Mouse (Mus musculus) CD4-positive, CD25-positive, alpha-beta regulatory T cell, adult 4 months (primary cell): ENCODE measurements around the gene Galnt18. TPM values are rescaled to one million over a fixed set of nuclear protein-coding genes. Genes with fewer than 3 reads are reported as not detected.

Experiments used
- ATAC-seq: one replicate; pipeline ENCODE4 v1.8.0; 2017
- polyA plus RNA-seq, 2 experiments: library from polyadenylated mRNA; unstranded; fragments of 100-300 nt; shearing (Covaris generic); gene quantifications; one replicate each; pipeline ENCODE4 v1.2.1; 2017

The Galnt18 gene
- polyA plus RNA-seq, 2 experiments from 2014 or later = not detected

- ATAC-seq = no peak
Measured at GRCm38 (mm10) chr7:111636503-111636902, 143.3 kb downstream of the Galnt18 start.

GRCm38 (mm10) chr7:111631265-111631664 lies 148.5 kb downstream of the Galnt18 start:
- no peak for ATAC-seq

GRCm38 (mm10) chr7:111626232-111626631 lies 153.5 kb downstream of the Galnt18 start:
- ATAC-seq = no peak

GRCm38 (mm10) chr7:111625736-111626135 lies 154.0 kb downstream of the Galnt18 start:
- no peak for ATAC-seq

GRCm38 (mm10) chr7:111616231-111616937 lies 163.4 kb downstream of the Galnt18 start:
- no peak for ATAC-seq

- no peak for ATAC-seq
Measured at GRCm38 (mm10) chr7:111614471-111614870, 165.3 kb downstream of the Galnt18 start.

- no peak for ATAC-seq
Measured at GRCm38 (mm10) chr7:111607476-111607875, 172.3 kb downstream of the Galnt18 start.

- no peak for ATAC-seq
Measured at GRCm38 (mm10) chr7:111606091-111606490, 173.7 kb downstream of the Galnt18 start.

GRCm38 (mm10) chr7:111605663-111606062 lies 174.1 kb downstream of the Galnt18 start:
- ATAC-seq = no peak

- ATAC-seq = no peak
Measured at GRCm38 (mm10) chr7:111604578-111605208, 175.1 kb downstream of the Galnt18 start.

GRCm38 (mm10) chr7:111603186-111603585 lies 176.6 kb downstream of the Galnt18 start:
- ATAC-seq = no peak

GRCm38 (mm10) chr7:111601339-111602067 lies 178.3 kb downstream of the Galnt18 start:
- ATAC-seq = no peak

GRCm38 (mm10) chr7:111600756-111601155 lies 179.0 kb downstream of the Galnt18 start:
- no peak for ATAC-seq

GRCm38 (mm10) chr7:111593680-111594079 lies 186.1 kb downstream of the Galnt18 start:
- no peak for ATAC-seq

- no peak for ATAC-seq
Measured at GRCm38 (mm10) chr7:111589506-111590125, 190.2 kb downstream of the Galnt18 start.

GRCm38 (mm10) chr7:111588291-111588781 lies 191.4 kb downstream of the Galnt18 start:
- no peak for ATAC-seq

GRCm38 (mm10) chr7:111580547-111580946 lies 199.2 kb downstream of the Galnt18 start:
- ATAC-seq = no peak

GRCm38 (mm10) chr7:111575096-111575495 lies 204.7 kb downstream of the Galnt18 start:
- no peak for ATAC-seq

- ATAC-seq = no peak
Measured at GRCm38 (mm10) chr7:111572336-111572735, 207.4 kb downstream of the Galnt18 start.

- ATAC-seq = no peak
Measured at GRCm38 (mm10) chr7:111566838-111567237, 212.9 kb downstream of the Galnt18 start.

- no peak for ATAC-seq
Measured at GRCm38 (mm10) chr7:111563316-111564110, 216.3 kb downstream of the Galnt18 start.

- ATAC-seq = no peak
Measured at GRCm38 (mm10) chr7:111560097-111560496, 219.7 kb downstream of the Galnt18 start.
